Mouse (Mus musculus) embryonic facial prominence, embryonic 10.5 days (tissue): ENCODE data around the gene Fbxo11. TPM values are rescaled to one million over a fixed set of nuclear protein-coding genes. Genes with fewer than 3 reads are reported as not detected.
"Not testable (repeated sequence)": the region's sequence is repeated elsewhere in the genome, so short reads cannot be mapped to it uniquely, and the experiment has no call there.

Source experiments
- DNase-seq: peaks from one replicate; pipeline ENCODE4 v3.0.0-alpha.2; 2017; ENCODE audit warnings: low spot score
- H3K27ac ChIP-seq: fragments of 300-500 bp; sonication (generic); replicated peaks from 2 replicates; pipeline ENCODE4 v1.5.1; 2016; ENCODE audit warnings: mild to moderate bottlenecking
- H3K27me3 ChIP-seq: fragments of 300-500 bp; sonication (generic); replicated peaks from 2 replicates; pipeline ENCODE4 v1.6.1; 2016; ENCODE audit warnings: low read depth, mild to moderate bottlenecking; ENCODE audit not compliant: poor library complexity, severe bottlenecking
- H3K36me3 ChIP-seq: fragments of 300-500 bp; sonication (generic); replicated peaks from 2 replicates; pipeline ENCODE4 v1.6.1; 2016; ENCODE audit warnings: mild to moderate bottlenecking, moderate library complexity
- H3K4me1 ChIP-seq: fragments of 300-500 bp; sonication (generic); 2 replicates; pipeline ENCODE4 v1.6.1; 2016
- H3K4me3 ChIP-seq: fragments of 300-500 bp; sonication (generic); 2 replicates; pipeline ENCODE4 v1.5.1; 2016; ENCODE audit warnings: mild to moderate bottlenecking, moderate library complexity
- H3K9me3 ChIP-seq: fragments of 300-500 bp; sonication (generic); 2 replicates; pipeline ENCODE4 v1.6.1; 2016; ENCODE audit warnings: mild to moderate bottlenecking
- WGBS: fragments of 180-500 bp; shearing (Covaris S2); methylation state at CpG from one replicate; pipeline ENCODE4 v1.1.7; 2016; 5-methylcytosine and 5-hydroxymethylcytosine counted together
- polyA plus RNA-seq: library from polyadenylated mRNA; unstranded; fragments of >200 nt; fragmentation: Nextera tagmentation; extraction: Ambion mirVana; gene quantifications from 2 replicates; pipeline ENCODE4 v1.2.1, GENCODE M21; 2016

The Fbxo11 gene
- polyA plus RNA-seq, 1 experiment from 2014 or later = 17.5 TPM

DNA sequence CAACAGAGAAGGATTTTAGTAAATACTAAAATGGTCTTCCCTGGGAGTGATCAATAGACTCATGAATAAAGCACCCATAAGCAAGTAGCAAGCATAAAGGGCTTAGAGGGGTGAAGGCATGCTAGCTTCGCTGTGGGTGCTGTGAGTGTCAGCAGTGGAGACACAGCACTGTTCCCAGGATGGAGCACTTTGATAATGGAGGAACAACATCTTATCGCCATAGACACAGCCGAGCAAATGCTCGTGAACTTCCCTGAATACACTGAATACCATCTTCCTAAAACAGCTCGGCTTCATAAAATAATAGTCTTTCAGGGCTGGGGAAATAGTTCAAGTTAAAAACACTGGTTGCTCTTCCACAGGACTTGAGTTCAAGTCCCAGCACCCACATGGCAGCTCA is 33.3 kb downstream of the Fbxo11 start:
- H3K9me3 ChIP-seq = no peaks in the 10 kb centered on the region
- H3K36me3 ChIP-seq = peaks cover 12% of the 10 kb centered on the region; the same call in 1 of the 2 replicates
- no peak overlapping the region for H3K4me3 ChIP-seq
- 90% methylated on average over 5 of the region's 5 CpGs for WGBS
- H3K27ac ChIP-seq = no peak overlapping the region
- H3K27me3 ChIP-seq = no peaks in the 10 kb centered on the region
- 0 out of 2 replicates have a peak, but pooled peaks cover 2% of the 10 kb centered on the region for H3K4me1 ChIP-seq
- DNase-seq = no peak

GRCm38 (mm10) chr17:88029194-88029970 is 35.7 kb downstream of the Fbxo11 start:
- 93% methylated on average over 17 of the region's 17 CpGs for WGBS
- H3K4me1 ChIP-seq = 0 out of 2 replicates have a peak, but pooled peaks cover 2% of the 10 kb centered on the region
- H3K4me3 ChIP-seq = no peak overlapping the region

DNA sequence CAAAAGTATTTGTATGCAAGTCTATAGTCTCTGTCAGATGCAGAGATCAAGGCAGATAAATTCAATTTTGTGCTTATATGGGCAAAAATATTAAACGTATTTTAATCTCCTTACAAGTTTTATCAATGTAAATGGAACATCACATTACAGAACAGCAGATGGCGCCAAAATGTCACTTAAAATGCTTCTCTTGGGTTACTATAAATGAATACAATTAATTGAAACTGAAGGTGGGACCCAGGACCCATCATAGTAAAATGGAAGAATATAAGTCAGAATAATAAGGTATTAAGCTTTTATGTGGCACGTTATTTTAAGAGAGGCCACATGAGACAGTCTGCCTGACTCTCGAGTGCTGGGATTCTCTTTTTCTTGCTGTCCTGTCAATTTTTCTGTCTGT is 39.9 kb downstream of the Fbxo11 start:
- H3K4me3 ChIP-seq = no peak overlapping the region
- H3K9me3 ChIP-seq = no peaks in the 10 kb centered on the region
- 54% methylated on average over 4 of the region's 4 CpGs for WGBS
- H3K27me3 ChIP-seq = no peaks in the 10 kb centered on the region
- no peak overlapping the region for H3K27ac ChIP-seq
- no peak for DNase-seq
- 0 out of 2 replicates have a peak, but pooled peaks cover 2% of the 10 kb centered on the region for H3K4me1 ChIP-seq
- peaks cover 5% of the 10 kb centered on the region; the same call in 1 of the 2 replicates for H3K36me3 ChIP-seq

More at GRCm38 (mm10) chr17:88029194-88029970, 35.7 kb downstream of the Fbxo11 start:
- H3K36me3 ChIP-seq = peaks cover 9% of the 10 kb centered on the region; the same call in 1 of the 2 replicates
- H3K27ac ChIP-seq = no peak overlapping the region
- DNase-seq = no peak
- no peaks in the 10 kb centered on the region for H3K27me3 ChIP-seq
- no peaks in the 10 kb centered on the region for H3K9me3 ChIP-seq

GRCm38 (mm10) chr17:88023924-88024323 is 41.2 kb downstream of the Fbxo11 start:
- DNase-seq = no peak
- no peaks in the 10 kb centered on the region for H3K36me3 ChIP-seq
- H3K4me1 ChIP-seq = no peaks in the 10 kb centered on the region
- H3K27me3 ChIP-seq = no peaks in the 10 kb centered on the region
- H3K4me3 ChIP-seq = no peak overlapping the region
- WGBS = 85% methylated on average over 1 of the region's 1 CpGs
- H3K27ac ChIP-seq = no peak overlapping the region
- H3K9me3 ChIP-seq = no peaks in the 10 kb centered on the region

GRCm38 (mm10) chr17:88016027-88016426 is 49.1 kb downstream of the Fbxo11 start:
- not testable (repeated sequence) for H3K9me3 ChIP-seq, H3K4me1 ChIP-seq, H3K27me3 ChIP-seq, H3K27ac ChIP-seq, H3K4me3 ChIP-seq, DNase-seq
- WGBS = 91% methylated on average over 8 of the region's 8 CpGs
- peaks cover 47% of the 10 kb centered on the region for H3K36me3 ChIP-seq

DNA sequence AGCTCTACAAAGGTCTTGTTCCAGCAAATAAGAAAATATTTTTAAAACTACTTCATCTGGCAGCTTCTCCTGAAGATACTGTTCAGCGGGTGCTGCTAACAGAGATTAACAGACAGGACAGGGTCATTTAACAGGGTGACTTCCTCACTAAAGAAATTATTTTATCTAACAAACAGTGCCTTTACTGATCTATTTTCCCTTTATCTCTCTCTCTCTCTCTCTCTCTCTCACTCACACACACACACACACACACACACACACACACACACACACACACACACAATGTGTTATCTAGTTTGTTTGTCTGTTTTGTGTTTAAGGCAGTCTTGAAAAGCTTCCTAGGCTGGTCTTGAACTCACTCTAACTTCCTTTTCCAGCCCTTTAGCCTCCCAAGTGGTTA is 50.6 kb downstream of the Fbxo11 start:
- DNase-seq = no peak
- H3K27ac ChIP-seq = no peak overlapping the region
- H3K4me3 ChIP-seq = no peak overlapping the region
- H3K4me1 ChIP-seq = no peaks in the 10 kb centered on the region
- 92% methylated on average over 1 of the region's 1 CpGs for WGBS
- no peaks in the 10 kb centered on the region for H3K27me3 ChIP-seq
- H3K9me3 ChIP-seq = no peaks in the 10 kb centered on the region
- peaks cover 63% of the 10 kb centered on the region for H3K36me3 ChIP-seq

- Histone ChIP-seq H3K27me3 (no peaks in the 10 kb centered on the region), H3K9me3 (no peaks in the 10 kb centered on the region), H3K4me3 (no peak overlapping the region), H3K4me1 (no peaks in the 10 kb centered on the region), H3K27ac (no peak overlapping the region), H3K36me3 (peaks cover 94% of the 10 kb centered on the region)
- WGBS = 84% methylated on average over 8 of the region's 8 CpGs
- no peak for DNase-seq
Measured at GRCm38 (mm10) chr17:88006956-88007355, 58.1 kb downstream of the Fbxo11 start.

DNA sequence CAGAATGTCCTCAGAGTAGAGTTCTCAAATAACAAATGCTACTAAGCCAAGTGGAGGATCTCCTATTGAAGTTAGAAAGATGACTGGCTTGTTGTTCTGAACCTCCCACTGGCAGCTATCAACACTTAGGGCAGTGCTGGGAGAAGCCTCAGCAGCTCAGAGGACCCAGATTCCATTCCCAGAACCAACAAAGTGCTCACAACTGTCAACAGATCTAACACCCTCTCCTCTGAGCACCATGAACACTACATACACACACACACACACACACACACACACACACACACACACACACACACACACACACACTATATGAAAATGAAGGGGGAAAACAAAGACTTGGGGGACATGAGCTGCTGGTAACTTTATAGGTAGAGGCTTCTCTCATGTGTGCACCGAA is 60.2 kb downstream of the Fbxo11 start:
- no peaks in the 10 kb centered on the region for H3K9me3 ChIP-seq
- H3K4me3 ChIP-seq = no peak overlapping the region
- H3K4me1 ChIP-seq = no peaks in the 10 kb centered on the region
- H3K27me3 ChIP-seq = no peaks in the 10 kb centered on the region
- DNase-seq = no peak
- no peak overlapping the region for H3K27ac ChIP-seq
- WGBS = 83% methylated on average over 1 of the region's 1 CpGs
- H3K36me3 ChIP-seq = peaks cover 90% of the 10 kb centered on the region

DNA sequence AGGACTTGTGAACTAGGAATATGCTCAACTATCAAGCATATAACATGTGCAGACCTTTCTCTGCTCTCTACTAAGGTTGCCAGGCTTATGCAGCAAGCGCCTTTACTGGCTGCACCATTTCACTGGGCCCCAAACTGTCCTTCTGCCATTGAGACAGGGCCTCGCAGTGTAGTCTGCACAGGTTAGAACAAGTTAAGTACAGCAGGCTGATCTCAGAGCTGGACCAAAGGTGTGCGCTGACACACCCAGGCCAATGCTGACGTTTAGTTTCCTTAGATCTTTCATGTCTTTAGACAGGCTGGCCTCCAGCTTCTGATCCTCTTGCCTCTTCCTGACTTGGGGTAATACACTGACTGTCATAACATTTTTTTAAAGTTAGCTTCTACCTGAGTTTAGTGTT is 67.3 kb downstream of the Fbxo11 start:
- Histone ChIP-seq H3K27me3 (no peaks in the 10 kb centered on the region), H3K4me1 (no peaks in the 10 kb centered on the region), H3K27ac (no peak overlapping the region), H3K9me3 (no peaks in the 10 kb centered on the region), H3K4me3 (no peak overlapping the region), H3K36me3 (peaks cover 95% of the 10 kb centered on the region)
- DNase-seq = no peak
- 89% methylated on average over 4 of the region's 4 CpGs for WGBS

- Histone ChIP-seq H3K4me3 (no peak overlapping the region), H3K27ac (no peak overlapping the region), H3K4me1 (no peaks in the 10 kb centered on the region), H3K36me3 (peaks cover 100% of the 10 kb centered on the region), H3K27me3 (no peaks in the 10 kb centered on the region), H3K9me3 (no peaks in the 10 kb centered on the region)
- WGBS = 93% methylated on average over 1 of the region's 1 CpGs
- no peak for DNase-seq
Measured at GRCm38 (mm10) chr17:87993338-87993737, 71.8 kb downstream of the Fbxo11 start.

DNA sequence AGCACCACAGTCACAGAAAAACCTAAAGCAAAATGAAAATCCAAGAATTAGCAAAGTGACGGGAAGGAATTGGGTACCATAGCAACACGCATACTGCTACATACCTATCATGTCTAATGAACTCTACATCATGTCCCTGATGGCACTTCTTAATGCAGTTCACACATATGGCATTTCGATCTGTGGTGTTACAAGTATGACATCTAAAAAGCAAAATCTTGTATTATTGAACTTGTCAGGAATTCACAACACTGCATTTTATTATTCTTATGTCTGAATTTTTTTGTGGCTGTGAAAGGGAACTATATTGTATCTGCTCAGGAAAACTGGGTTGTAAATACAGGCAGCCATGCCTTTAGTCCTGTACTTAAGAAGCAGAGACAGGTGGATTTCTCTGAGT is 72.9 kb downstream of the Fbxo11 start:
- Histone ChIP-seq H3K9me3 (no peaks in the 10 kb centered on the region), H3K4me3 (no peak overlapping the region), H3K36me3 (peaks cover 100% of the 10 kb centered on the region), H3K4me1 (no peaks in the 10 kb centered on the region), H3K27ac (no peak overlapping the region), H3K27me3 (no peaks in the 10 kb centered on the region)
- no peak for DNase-seq
- 92% methylated on average over 3 of the region's 3 CpGs for WGBS

- no peaks in the 10 kb centered on the region for H3K27me3 ChIP-seq
Measured at GRCm38 (mm10) chr17:87987507-87987906, 77.6 kb downstream of the Fbxo11 start.

DNA sequence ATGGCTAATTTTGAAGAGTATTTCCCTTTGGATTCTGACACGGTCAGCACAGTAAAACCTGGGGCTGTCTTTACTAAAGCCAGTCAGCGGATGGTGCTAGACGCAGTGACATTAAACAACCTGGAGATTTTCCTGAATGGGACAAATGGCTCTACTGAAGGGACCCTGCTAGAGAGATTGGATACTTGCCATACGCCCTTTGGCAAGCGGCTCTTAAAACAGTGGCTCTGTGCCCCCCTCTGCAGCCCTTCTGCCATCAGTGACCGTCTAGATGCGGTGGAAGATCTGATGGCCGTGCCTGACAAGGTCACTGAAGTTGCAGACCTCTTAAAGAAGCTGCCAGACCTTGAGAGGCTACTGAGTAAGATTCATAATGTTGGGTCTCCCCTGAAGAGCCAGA is 79.2 kb downstream of the Fbxo11 start:
- WGBS = 91% methylated on average over 8 of the region's 8 CpGs
- Histone ChIP-seq H3K27me3 (no peaks in the 10 kb centered on the region), H3K4me1 (no peaks in the 10 kb centered on the region), H3K36me3 (peaks cover 99% of the 10 kb centered on the region), H3K9me3 (no peaks in the 10 kb centered on the region), H3K27ac (no peak overlapping the region), H3K4me3 (no peak overlapping the region)
- no peak for DNase-seq

More at GRCm38 (mm10) chr17:87987507-87987906, 77.6 kb downstream of the Fbxo11 start:
- no peaks in the 10 kb centered on the region for H3K9me3 ChIP-seq
- no peaks in the 10 kb centered on the region for H3K4me1 ChIP-seq
- WGBS = 80% methylated on average over 6 of the region's 6 CpGs
- DNase-seq = no peak
- H3K27ac ChIP-seq = no peak overlapping the region
- H3K4me3 ChIP-seq = no peak overlapping the region
- H3K36me3 ChIP-seq = peaks cover 100% of the 10 kb centered on the region
